Comparison of ENCODE assay signal across 10 mouse cellular contexts in genomic region chr14:20806116-20806840, GRCm38 (mm10). TPM values are rescaled to one million over a fixed set of nuclear protein-coding genes. Genes with fewer than 3 reads are reported as not detected.
A peak's percentile ranks its signal among the peaks of the same experiment; 100 is the strongest.
DNase-seq lines count a peak whose midpoint lies in the region; ATAC-seq lines count a peak whose summit lies in the region.
"Had no signal": no experiment of that assay in that cellular context is flagged by ENCODE, and none has a peak within 500 bp of the region (broad histone marks: within the 10 kb centered on the region; RNA-seq: fewer than 3 reads in every experiment).

No protein-coding gene starts in this region.

- ATAC-seq in heart, embryonic 16.5 days (replicated peaks; ENCODE audit: extremely low read depth, insufficient read depth, low FRiP score), result no peak

- H3K4me2 ChIP-seq in heart, embryonic 16.5 days (ENCODE audit: low read depth, low read length), result no peak overlapping the region
- H3K4me2 ChIP-seq: midbrain, embryonic 15.5 days had no signal

- no peak overlapping the region for H3K4me3 ChIP-seq in heart, embryonic 16.5 days (ENCODE audit: low read length)
- H3K4me3 ChIP-seq in macrophage (ENCODE audit: inconsistent target), result no peak overlapping the region
- H3K4me3 ChIP-seq: midbrain, embryonic 15.5 days had no signal

- WGBS in heart, embryonic 16.5 days, result 83% methylated on average over 14 of the region's 14 CpGs
- 98% methylated on average over 14 of the region's 14 CpGs for WGBS in macrophage (ENCODE audit: missing documents)

- intact Hi-C loops in heart, postnatal 36 days (cut with DNase I), result loop anchor here (2.0 kb wide), 1 partner anchor 31 kb away; the partner anchor contains the start of gene Plau
- intact Hi-C loops in gastrocnemius, postnatal 14 days (cut with DNase I; ENCODE audit: low total_unique reads), result loop anchor here (10.0 kb wide), 1 partner anchor 189 kb away; no protein-coding TSS in a partner anchor

- H3K27me3 ChIP-seq in heart, embryonic 16.5 days (ENCODE audit: control insufficient read depth, insufficient read depth, low read length), result no peaks in the 10 kb centered on the region
- H3K27me3 ChIP-seq: midbrain, embryonic 15.5 days had no signal

- peak overlapping the region; percentile 84; the same call in 1 of the 2 replicates for H3K27ac ChIP-seq in heart, embryonic 16.5 days (ENCODE audit: low read length)
- H3K27ac ChIP-seq in macrophage, result peak overlapping the region; percentile 5; the same call in 1 of the 2 replicates
- H3K27ac ChIP-seq: midbrain, embryonic 15.5 days had no signal

- peaks cover 37% of the 10 kb centered on the region for H3K4me1 ChIP-seq in heart, embryonic 16.5 days (ENCODE audit: control insufficient read depth, insufficient read depth, low read length)
- H3K4me1 ChIP-seq: midbrain, embryonic 15.5 days had no signal

- no peaks in the 10 kb centered on the region for H3K9me3 ChIP-seq in heart, embryonic 16.5 days (replicated peaks; ENCODE audit: control insufficient read depth, low read length)
- H3K9me3 ChIP-seq: midbrain, embryonic 15.5 days had no signal

- H3K79me2 ChIP-seq in macrophage (ENCODE audit: inconsistent target), result no peaks in the 10 kb centered on the region

- DNase-seq in heart, postnatal 36 days, result no peak
- DNase-seq in adrenal gland, postnatal 14 days, result peak; percentile 66
- peak; percentile 70 for DNase-seq in gastrocnemius, postnatal 14 days
- DNase-seq in retina, embryonic 14.5 days (ENCODE audit: low spot score), result no peak
- no peak for DNase-seq in right cerebral cortex, postnatal 25 days
- DNase-seq in thymus, postnatal 36 days, result no peak
- DNase-seq: embryo, embryonic 11 days had no signal

- no peaks in the 10 kb centered on the region for H3K36me3 ChIP-seq in heart, embryonic 16.5 days (ENCODE audit: control insufficient read depth, insufficient read depth)
- no peaks in the 10 kb centered on the region for H3K36me3 ChIP-seq in macrophage (ENCODE audit: inconsistent target)
- H3K36me3 ChIP-seq: midbrain, embryonic 15.5 days had no signal

- no peak overlapping the region for H3K9ac ChIP-seq in heart, embryonic 16.5 days (ENCODE audit: low read length)
- H3K9ac ChIP-seq: midbrain, embryonic 15.5 days had no signal

RNA-seq across cellular contexts. Expression of gene Camk2g, which starts 12.4 kb away (rescaled TPM):
- polyA plus RNA-seq in heart, embryonic 16.5 days (2015; fragmentation: Nextera tagmentation; extraction: Ambion mirVana), result 81.5 and 103 TPM in 2 replicates
- 10 to 100 TPM; 51.4 to 52.8 TPM for total RNA-seq in heart, postnatal 36 days (2021)
- 44.5 and 45.6 TPM in 2 replicates for total RNA-seq in adrenal gland, postnatal 14 days (2021)
- 100 to 1,000 TPM; 114 to 117 TPM for total RNA-seq in gastrocnemius, postnatal 14 days (2021)
- total RNA-seq in macrophage (2018; cell fraction: chromatin; rRNA removed), result 100 to 1,000 TPM in 3 of 26 experiments, 10 to 100 TPM in 23; 14.3 to 109 (median 64.6) TPM
- 10 to 100 TPM in 19 of 26 experiments, 1 to 10 TPM in 7; 4.5 to 18.4 (median 13.5) TPM for total RNA-seq in macrophage (2018; cell fraction: cytosol; rRNA removed)
- 10 to 100 TPM in 25 of 26 experiments, 1 to 10 TPM in 1; 7.4 to 72.9 (median 29.9) TPM for total RNA-seq in macrophage (2018; cell fraction: nucleus; rRNA removed)
- 12.2 to 24.7 TPM (median 16.2 TPM) in 3 replicates for polyA plus RNA-seq in macrophage (2018)

RNA-seq across cellular contexts. Expression of gene Plau, which starts 30.2 kb away (rescaled TPM):
- polyA plus RNA-seq in heart, embryonic 16.5 days (2015; fragmentation: Nextera tagmentation; extraction: Ambion mirVana), result 1.2 and 1.9 TPM in 2 replicates
- 1 to 10 TPM; 6.1 to 6.2 TPM for total RNA-seq in heart, postnatal 36 days (2021)
- 26.3 and 60.1 TPM in 2 replicates for total RNA-seq in adrenal gland, postnatal 14 days (2021)
- 10 to 100 TPM; 29.4 to 31.5 TPM for total RNA-seq in gastrocnemius, postnatal 14 days (2021)
- total RNA-seq in macrophage (2018; cell fraction: chromatin; rRNA removed), result 100 to 1,000 TPM in 7 of 26 experiments, 10 to 100 TPM in 18, 1 to 10 TPM in 1; 9.6 to 345 (median 38.2) TPM
- 100 to 1,000 TPM in 7 of 26 experiments, 10 to 100 TPM in 19; 41.3 to 309 (median 83.1) TPM for total RNA-seq in macrophage (2018; cell fraction: cytosol; rRNA removed)
- 100 to 1,000 TPM in 13 of 26 experiments, 10 to 100 TPM in 13; 32.6 to 727 (median 100) TPM for total RNA-seq in macrophage (2018; cell fraction: nucleus; rRNA removed)
- polyA plus RNA-seq in macrophage (2018), result 44.2 to 693 TPM (median 52.7 TPM) in 3 replicates

Comparison
In these comparisons a context has a peak if more than half of its experiments do, and no peak if none do; other contexts are left out.
1. DNase-seq: peak in adrenal gland, postnatal 14 days (single experiment) and gastrocnemius, postnatal 14 days (single experiment); none in heart, postnatal 36 days (0 of 2), retina, embryonic 14.5 days (single experiment), right cerebral cortex, postnatal 25 days (single experiment) and thymus, postnatal 36 days (0 of 2).